Mouse (Mus musculus): ENCODE results near the gene Slc30a7. TPM values are rescaled to one million over a fixed set of nuclear protein-coding genes. Genes with fewer than 3 reads are reported as not detected.

Gene Slc30a7
- total RNA-seq, 1 experiment: 25.1 TPM

DNA sequence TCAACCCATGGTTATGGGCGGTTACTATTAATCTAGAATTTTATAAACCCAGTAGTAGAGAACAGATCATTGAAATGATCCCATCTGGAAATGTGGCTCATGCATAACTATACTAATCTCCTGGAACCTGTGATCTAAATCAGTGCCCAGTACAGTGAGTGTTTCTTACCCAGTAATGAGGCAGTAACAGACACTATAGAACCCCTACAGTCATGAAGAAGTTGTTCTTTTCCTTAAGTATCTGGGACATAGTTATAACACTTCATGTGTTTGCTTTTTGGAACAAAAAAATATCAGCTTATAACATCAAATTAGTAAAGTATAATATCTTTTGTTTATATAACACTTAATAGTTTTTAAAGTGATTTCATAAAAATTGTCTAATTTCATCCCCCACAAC lies 43.6 kb downstream of the Slc30a7 start:
- in situ Hi-C loops (cut with MboI; ENCODE audit: low sequenced_read_pairs in 2 of 2, unreplicated experiment in 2 of 2): no loop called here
- H3K36me3 ChIP-seq (ENCODE audit: control insufficient read depth, insufficient read depth, low read length, poor library complexity, severe bottlenecking): no peaks in the 10 kb centered on the region
- H3K4me1 ChIP-seq (ENCODE audit: control insufficient read depth in 2 of 2, insufficient read depth in 2 of 2, low read length in 2 of 2, poor library complexity in 1 of 2): no peaks in the 10 kb centered on the region
- no peak overlapping the region for H3K27ac ChIP-seq (ENCODE audit: insufficient read depth, low read depth, low read length, poor library complexity, severe bottlenecking)
- TF ChIP-seq ZC3H11A (IDR thresholded peaks at IDR 0.05; ENCODE audit: borderline replicate concordance, low read depth, low read length) (no peak), CHD2 (IDR thresholded peaks at IDR 0.05; ENCODE audit: low read depth, low read length) (no peak), MAFK (IDR thresholded peaks at IDR 0.05; ENCODE audit: insufficient read depth, low read depth, low read length) (no peak), HCFC1 (IDR thresholded peaks at IDR 0.05; ENCODE audit: borderline replicate concordance, insufficient read depth, low read length) (no peak), ZNF384 (IDR thresholded peaks at IDR 0.05; ENCODE audit: low read depth, low read length) (no peak)
- H3K9me3 ChIP-seq (ENCODE audit: control insufficient read depth, insufficient read depth, low read depth, low read length): no peaks in the 10 kb centered on the region
- no peak overlapping the region for H3K4me3 ChIP-seq (ENCODE audit: insufficient read depth in 1 of 2, low read depth in 1 of 2, low read length in 2 of 2, poor library complexity in 1 of 2, severe bottlenecking in 1 of 2)
- H3K9ac ChIP-seq (ENCODE audit: insufficient read depth, low read depth, low read length, poor library complexity, severe bottlenecking): no peak overlapping the region
- DNase-seq (ENCODE audit: low read depth, low spot score): no peak

DNA sequence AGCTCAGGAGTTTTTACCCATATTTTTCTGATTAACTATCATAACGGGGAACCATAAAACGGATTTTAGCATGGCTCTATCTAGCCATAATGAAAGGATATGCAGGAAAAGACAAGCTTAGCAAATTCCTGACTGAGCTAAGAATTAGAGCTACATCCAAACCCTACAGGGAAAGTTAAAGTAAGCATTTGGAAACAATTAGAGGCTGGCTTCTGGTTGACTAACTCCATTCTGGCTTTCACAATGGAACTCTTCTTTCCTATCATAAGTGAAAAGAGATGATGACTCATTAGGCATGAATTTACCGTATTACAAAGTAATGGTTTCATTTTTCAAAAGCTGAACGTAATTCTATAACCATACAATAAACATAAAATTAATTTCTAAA lies 45.2 kb downstream of the Slc30a7 start:
- Histone ChIP-seq H3K4me3 (ENCODE audit: insufficient read depth in 1 of 2, low read depth in 1 of 2, low read length in 2 of 2, poor library complexity in 1 of 2, severe bottlenecking in 1 of 2) (no peak overlapping the region), H3K27ac (ENCODE audit: insufficient read depth, low read depth, low read length, poor library complexity, severe bottlenecking) (no peak overlapping the region), H3K9me3 (ENCODE audit: control insufficient read depth, insufficient read depth, low read depth, low read length) (no peaks in the 10 kb centered on the region), H3K9ac (ENCODE audit: insufficient read depth, low read depth, low read length, poor library complexity, severe bottlenecking) (no peak overlapping the region), H3K36me3 (ENCODE audit: control insufficient read depth, insufficient read depth, low read length, poor library complexity, severe bottlenecking) (no peaks in the 10 kb centered on the region), H3K4me1 (ENCODE audit: control insufficient read depth in 2 of 2, insufficient read depth in 2 of 2, low read length in 2 of 2, poor library complexity in 1 of 2) (no peaks in the 10 kb centered on the region)
- in situ Hi-C loops (cut with MboI; ENCODE audit: low sequenced_read_pairs in 2 of 2, unreplicated experiment in 2 of 2): no loop called here
- no peak for DNase-seq (ENCODE audit: low read depth, low spot score)
- no peak for TF ChIP-seq ZC3H11A (IDR thresholded peaks at IDR 0.05; ENCODE audit: borderline replicate concordance, low read depth, low read length)
- TF ChIP-seq ZNF384 (IDR thresholded peaks at IDR 0.05; ENCODE audit: low read depth, low read length): no peak
- TF ChIP-seq MAFK (IDR thresholded peaks at IDR 0.05; ENCODE audit: insufficient read depth, low read depth, low read length): no peak
- TF ChIP-seq CHD2 (IDR thresholded peaks at IDR 0.05; ENCODE audit: low read depth, low read length): no peak
- TF ChIP-seq HCFC1 (IDR thresholded peaks at IDR 0.05; ENCODE audit: borderline replicate concordance, insufficient read depth, low read length): no peak

DNA sequence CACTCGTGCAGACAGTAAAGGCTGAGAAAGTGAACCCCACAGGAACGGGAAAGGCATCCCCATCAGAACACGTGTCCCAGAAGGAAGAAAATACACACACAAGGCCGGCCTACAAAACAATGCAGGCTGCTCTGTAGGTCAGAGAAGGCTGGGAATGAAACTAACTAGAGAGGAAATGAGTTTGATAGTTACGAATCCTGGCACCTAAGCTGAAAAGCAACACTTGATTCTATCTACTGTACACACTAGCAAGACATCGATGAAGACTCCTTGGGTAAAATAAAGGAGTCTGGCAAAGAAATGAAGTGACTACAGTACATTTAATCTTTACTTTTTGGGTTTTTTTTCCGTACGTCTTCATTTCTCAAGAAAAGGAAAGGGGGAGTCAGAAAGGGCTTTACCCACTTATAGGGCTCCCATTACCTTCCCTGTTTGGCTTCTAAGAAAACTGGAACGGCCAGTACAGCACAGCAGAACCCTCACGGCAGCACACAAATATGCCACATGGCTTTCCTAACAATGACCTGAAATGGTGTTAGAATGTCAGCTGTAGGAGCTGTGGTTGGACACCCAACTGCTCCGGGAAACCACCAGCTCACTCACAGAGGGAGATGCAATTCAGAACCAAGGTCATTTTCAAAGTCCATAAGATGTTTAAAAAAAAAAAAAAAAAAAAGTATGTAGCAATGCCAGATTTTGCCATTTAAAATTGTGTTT lies 45.7 kb downstream of the Slc30a7 start:
- no peak overlapping the region for H3K9ac ChIP-seq (ENCODE audit: insufficient read depth, low read depth, low read length, poor library complexity, severe bottlenecking)
- no peak for TF ChIP-seq ZC3H11A (IDR thresholded peaks at IDR 0.05; ENCODE audit: borderline replicate concordance, low read depth, low read length)
- TF ChIP-seq HCFC1 (IDR thresholded peaks at IDR 0.05; ENCODE audit: borderline replicate concordance, insufficient read depth, low read length): no peak
- no peak for TF ChIP-seq MAFK (IDR thresholded peaks at IDR 0.05; ENCODE audit: insufficient read depth, low read depth, low read length)
- no peak for TF ChIP-seq ZNF384 (IDR thresholded peaks at IDR 0.05; ENCODE audit: low read depth, low read length)
- TF ChIP-seq CHD2 (IDR thresholded peaks at IDR 0.05; ENCODE audit: low read depth, low read length): no peak
- H3K4me3 ChIP-seq (ENCODE audit: insufficient read depth in 1 of 2, low read depth in 1 of 2, low read length in 2 of 2, poor library complexity in 1 of 2, severe bottlenecking in 1 of 2): no peak overlapping the region
- no peak for DNase-seq (ENCODE audit: low read depth, low spot score)
- H3K36me3 ChIP-seq (ENCODE audit: control insufficient read depth, insufficient read depth, low read length, poor library complexity, severe bottlenecking): no peaks in the 10 kb centered on the region
- H3K27ac ChIP-seq (ENCODE audit: insufficient read depth, low read depth, low read length, poor library complexity, severe bottlenecking): no peak overlapping the region
- H3K9me3 ChIP-seq (ENCODE audit: control insufficient read depth, insufficient read depth, low read depth, low read length): no peaks in the 10 kb centered on the region
- H3K4me1 ChIP-seq (ENCODE audit: control insufficient read depth in 2 of 2, insufficient read depth in 2 of 2, low read length in 2 of 2, poor library complexity in 1 of 2): no peaks in the 10 kb centered on the region
- in situ Hi-C loops (cut with MboI; ENCODE audit: low sequenced_read_pairs in 2 of 2, unreplicated experiment in 2 of 2): no loop called here

DNA sequence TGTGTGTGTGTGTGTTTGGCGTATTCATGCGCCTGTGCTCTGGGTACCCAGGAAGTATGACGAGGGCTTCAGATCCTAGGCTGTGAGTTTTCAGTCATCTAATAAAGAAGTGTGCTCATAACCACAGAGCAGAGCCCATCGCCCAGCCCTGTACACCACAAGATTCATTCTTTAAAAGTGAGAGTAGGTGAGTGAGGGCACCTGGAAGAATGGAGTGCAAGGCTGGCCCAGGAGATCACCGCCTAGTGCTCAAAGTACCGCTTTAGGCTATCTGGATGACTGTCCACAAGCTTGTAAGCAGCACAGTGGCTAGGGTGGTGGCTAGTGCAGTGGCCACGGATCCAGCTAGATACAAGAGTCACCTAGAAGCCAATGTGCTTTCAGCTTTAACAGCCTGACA lies 50.0 kb downstream of the Slc30a7 start:
- Histone ChIP-seq H3K36me3 (ENCODE audit: control insufficient read depth, insufficient read depth, low read length, poor library complexity, severe bottlenecking) (peaks cover 6% of the 10 kb centered on the region), H3K27ac (ENCODE audit: insufficient read depth, low read depth, low read length, poor library complexity, severe bottlenecking) (no peak overlapping the region), H3K9me3 (ENCODE audit: control insufficient read depth, insufficient read depth, low read depth, low read length) (no peaks in the 10 kb centered on the region), H3K4me1 (ENCODE audit: control insufficient read depth in 2 of 2, insufficient read depth in 2 of 2, low read length in 2 of 2, poor library complexity in 1 of 2) (no peaks in the 10 kb centered on the region), H3K9ac (ENCODE audit: insufficient read depth, low read depth, low read length, poor library complexity, severe bottlenecking) (no peak overlapping the region), H3K4me3 (ENCODE audit: insufficient read depth in 1 of 2, low read depth in 1 of 2, low read length in 2 of 2, poor library complexity in 1 of 2, severe bottlenecking in 1 of 2) (no peak overlapping the region)
- in situ Hi-C loops (cut with MboI; ENCODE audit: low sequenced_read_pairs in 2 of 2, unreplicated experiment in 2 of 2): no loop called here
- TF ChIP-seq ZC3H11A (IDR thresholded peaks at IDR 0.05; ENCODE audit: borderline replicate concordance, low read depth, low read length) (no peak), CHD2 (IDR thresholded peaks at IDR 0.05; ENCODE audit: low read depth, low read length) (no peak), ZNF384 (IDR thresholded peaks at IDR 0.05; ENCODE audit: low read depth, low read length) (no peak), MAFK (IDR thresholded peaks at IDR 0.05; ENCODE audit: insufficient read depth, low read depth, low read length) (no peak), HCFC1 (IDR thresholded peaks at IDR 0.05; ENCODE audit: borderline replicate concordance, insufficient read depth, low read length) (no peak)
- DNase-seq (ENCODE audit: low read depth, low spot score): no peak

Data from ES-E14 (cell line).